Mouse (Mus musculus) embryonic facial prominence, embryonic 13.5 days (tissue): ENCODE measurements around the gene Ugt2b1. TPM values are rescaled to one million over a fixed set of nuclear protein-coding genes. Genes with fewer than 3 reads are reported as not detected.

Experiments
- ATAC-seq: fragments of 200-750 bp; cut with Nextera tagmentation; 2 replicates; pipeline ENCODE4 v1.8.0; 2017; ENCODE audit warnings: low read depth; ENCODE audit not compliant: insufficient number of reproducible peaks, insufficient read depth, low FRiP score, low TSS enrichment
- H3K27ac ChIP-seq: fragments of 300-500 bp; sonication (generic); 2 replicates; pipeline ENCODE4 v1.5.1; 2015; ENCODE audit warnings: moderate library complexity, mild to moderate bottlenecking, inconsistent platforms
- H3K27me3 ChIP-seq: fragments of 300-500 bp; sonication (generic); 2 replicates; pipeline ENCODE4 v1.6.1; 2015; ENCODE audit warnings: mild to moderate bottlenecking, inconsistent platforms
- H3K36me3 ChIP-seq: fragments of 300-500 bp; sonication (generic); 2 replicates; pipeline ENCODE4 v1.6.1; 2015; ENCODE audit warnings: mild to moderate bottlenecking, inconsistent platforms
- H3K4me1 ChIP-seq: fragments of 300-500 bp; sonication (generic); 2 replicates; pipeline ENCODE4 v1.6.1; 2015; ENCODE audit warnings: inconsistent platforms
- H3K4me2 ChIP-seq: fragments of 300-500 bp; sonication (generic); 2 replicates; pipeline ENCODE4 v1.6.1; 2015; ENCODE audit warnings: moderate library complexity, mild to moderate bottlenecking, inconsistent platforms
- H3K4me3 ChIP-seq: fragments of 300-500 bp; sonication (generic); 2 replicates; pipeline ENCODE4 v1.5.1; 2015; ENCODE audit warnings: mild to moderate bottlenecking, inconsistent platforms
- H3K9ac ChIP-seq: fragments of 300-500 bp; sonication (generic); 2 replicates; pipeline ENCODE4 v1.6.1; 2015; ENCODE audit warnings: mild to moderate bottlenecking, inconsistent platforms
- H3K9me3 ChIP-seq: fragments of 300-500 bp; sonication (generic); 2 replicates; pipeline ENCODE4 v1.6.1; 2016; ENCODE audit warnings: inconsistent platforms
- WGBS: fragments of 180-500 bp; shearing (Covaris S2); methylation state at CpG from one replicate; pipeline ENCODE4 v1.1.7; 2015; ENCODE audit warnings: mixed read lengths; 5-methylcytosine and 5-hydroxymethylcytosine counted together
- polyA plus RNA-seq: library from polyadenylated mRNA; unstranded; fragments of >200 nt; fragmentation: Nextera tagmentation; extraction: Ambion mirVana; gene quantifications from 2 replicates; pipeline ENCODE4 v1.2.1, GENCODE M21; 2015

The Ugt2b1 gene
- polyA plus RNA-seq, 1 experiment from 2014 or later = not detected

DNA sequence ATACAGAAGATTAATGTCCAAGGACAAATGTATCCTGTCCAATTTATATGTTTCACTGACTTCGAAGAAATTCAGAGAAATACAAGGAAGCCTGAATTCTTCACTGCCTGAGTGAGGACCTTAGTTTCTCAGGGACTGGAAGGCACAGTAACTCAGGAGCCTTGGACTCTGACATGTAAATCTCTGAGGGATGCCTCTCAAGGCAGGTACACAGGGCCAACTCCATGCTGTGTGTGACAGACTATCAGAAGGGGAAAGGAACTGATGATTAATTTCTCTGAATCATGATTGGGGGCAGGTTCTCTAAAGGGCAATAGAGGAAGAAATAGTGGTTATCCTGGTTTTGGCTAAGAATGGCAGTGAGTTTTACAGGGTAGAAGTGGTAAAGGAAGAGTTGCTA is 37.9 kb downstream of the Ugt2b1 start:
- WGBS = 83% methylated on average over 1 of the region's 1 CpGs

GRCm38 (mm10) chr5:86887081-86887480 is 39.2 kb downstream of the Ugt2b1 start:
- Histone ChIP-seq H3K36me3 (no peaks in the 10 kb centered on the region), H3K4me1 (no peaks in the 10 kb centered on the region), H3K9ac (no peak overlapping the region), H3K4me2 (no peak overlapping the region), H3K27ac (no peak overlapping the region), H3K27me3 (no peaks in the 10 kb centered on the region), H3K9me3 (no peaks in the 10 kb centered on the region), H3K4me3 (no peak overlapping the region)
- 93% methylated on average over 1 of the region's 1 CpGs for WGBS
- ATAC-seq = no peak

More for the DNA sequence above, 37.9 kb downstream of the Ugt2b1 start:
- no peak overlapping the region for H3K27ac ChIP-seq
- H3K4me2 ChIP-seq = no peak overlapping the region
- H3K9ac ChIP-seq = no peak overlapping the region
- ATAC-seq = no peak
- no peaks in the 10 kb centered on the region for H3K9me3 ChIP-seq
- no peaks in the 10 kb centered on the region for H3K4me1 ChIP-seq
- no peak overlapping the region for H3K4me3 ChIP-seq
- no peaks in the 10 kb centered on the region for H3K27me3 ChIP-seq
- no peaks in the 10 kb centered on the region for H3K36me3 ChIP-seq

GRCm38 (mm10) chr5:86886620-86887019 is 39.7 kb downstream of the Ugt2b1 start:
- H3K9ac ChIP-seq = no peak overlapping the region
- no peaks in the 10 kb centered on the region for H3K4me1 ChIP-seq
- H3K9me3 ChIP-seq = no peaks in the 10 kb centered on the region
- H3K36me3 ChIP-seq = no peaks in the 10 kb centered on the region
- H3K4me3 ChIP-seq = no peak overlapping the region
- no peak overlapping the region for H3K4me2 ChIP-seq
- no peak overlapping the region for H3K27ac ChIP-seq
- WGBS = 42% methylated on average over 3 of the region's 3 CpGs
- no peaks in the 10 kb centered on the region for H3K27me3 ChIP-seq
- no peak for ATAC-seq

GRCm38 (mm10) chr5:86871877-86872276 is 54.5 kb downstream of the Ugt2b1 start:
- no peak overlapping the region for H3K4me3 ChIP-seq
- no peak for ATAC-seq

More at GRCm38 (mm10) chr5:86871877-86872276, 54.5 kb downstream of the Ugt2b1 start:
- Histone ChIP-seq H3K36me3 (no peaks in the 10 kb centered on the region), H3K9ac (no peak overlapping the region), H3K4me1 (no peaks in the 10 kb centered on the region), H3K4me2 (no peak overlapping the region), H3K9me3 (no peaks in the 10 kb centered on the region), H3K27me3 (no peaks in the 10 kb centered on the region), H3K27ac (no peak overlapping the region)
- 63% methylated on average over 1 of the region's 1 CpGs for WGBS

Other genes starting within 250 kb of the Ugt2b1 start
- gene Tmprss11e, start 180.7 kb downstream of the Ugt2b1 start, polyA plus RNA-seq = 0.06 TPM in 1 of 2 replicates, not detected in the other
- gene Ythdc1, start 122.3 kb downstream of the Ugt2b1 start, polyA plus RNA-seq = 49.6 and 57.2 TPM in 2 replicates
- gene Ugt2b34, start 19.6 kb downstream of the Ugt2b1 start, polyA plus RNA-seq = 0.04 and 1.2 TPM in 2 replicates
- not detected in 2 replicates for gene Ugt2b35, start 74.3 kb upstream of the Ugt2b1 start, polyA plus RNA-seq
- 0.36 TPM in 1 of 2 replicates, not detected in the other for gene Ugt2b36, start 166.0 kb upstream of the Ugt2b1 start, polyA plus RNA-seq
- 0.23 TPM in 1 of 2 replicates, not detected in the other for gene Ugt2b5, start 213.8 kb upstream of the Ugt2b1 start, polyA plus RNA-seq